Mouse (Mus musculus) brain, embryonic 14.5 days (tissue): ENCODE measurements around the gene Podxl2.

ENCODE experiments used
- CTCF ChIP-seq: fragments of 200-500 bp; IDR thresholded peaks from 2 replicates; pipeline ENCODE4 v1.5.1; 2012; ENCODE audit warnings: inconsistent platforms, mild to moderate bottlenecking, moderate library complexity, borderline replicate concordance; ENCODE audit not compliant: insufficient read depth, insufficient read length; ENCODE audit errors: extremely low read depth
- POLR2A ChIP-seq: fragments of 200-500 bp; IDR thresholded peaks from 2 replicates; pipeline ENCODE4 v1.6.1; 2012; ENCODE audit warnings: mild to moderate bottlenecking, inconsistent platforms, borderline replicate concordance; ENCODE audit not compliant: poor library complexity, insufficient read depth, insufficient read length, severe bottlenecking; ENCODE audit errors: extremely low read depth

DNA sequence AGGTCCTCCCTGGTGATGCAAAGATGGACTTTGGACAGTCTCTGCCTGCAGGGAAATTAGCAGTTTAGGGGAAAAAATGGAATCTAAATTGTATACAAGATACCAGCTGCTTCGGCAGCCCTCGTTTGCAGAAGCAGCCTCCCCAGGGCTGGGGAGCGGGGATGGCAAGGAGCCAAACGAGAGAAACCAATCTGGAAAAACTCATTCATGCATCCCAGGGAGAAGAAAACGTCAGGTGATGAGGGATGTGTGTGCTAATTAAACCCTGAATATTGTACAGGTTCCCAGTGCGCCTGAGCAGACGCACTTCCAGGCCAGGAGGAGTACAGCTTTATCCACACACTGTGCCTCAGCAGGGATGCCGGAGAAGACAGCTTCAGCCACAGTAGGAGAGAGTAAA lies 3.3 kb downstream of the Podxl2 start:
- TF ChIP-seq POLR2A (no peak), CTCF (no peak)
